In the genomic region with DNA sequence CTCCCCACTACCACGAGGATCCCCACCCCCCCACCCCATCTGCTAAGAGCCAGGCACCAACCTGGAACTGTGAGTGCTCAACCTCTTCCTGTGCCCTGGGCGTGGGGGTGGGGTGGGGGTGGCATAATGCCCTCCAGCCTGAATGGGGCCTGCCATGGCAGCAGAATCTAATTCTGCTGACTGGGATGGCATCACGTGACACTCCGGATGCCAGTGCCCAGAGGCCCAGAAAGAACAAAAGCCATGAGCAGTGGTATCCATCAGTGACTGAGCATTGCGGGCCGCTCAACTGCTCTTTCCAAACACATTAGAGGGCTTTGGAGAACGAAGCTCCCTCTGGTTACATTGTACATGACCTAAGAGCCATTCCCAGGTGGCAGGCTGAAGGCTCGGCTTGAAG, we compare ENCODE assay signal across 29 mouse cellular contexts. TPM values are rescaled to one million over a fixed set of nuclear protein-coding genes. Genes with fewer than 3 reads are reported as not detected.
DNase-seq lines count a peak whose midpoint lies in the region; ATAC-seq and TF ChIP-seq lines count a peak whose summit lies in the region.
"Had no signal": no experiment of that assay in that cellular context is flagged by ENCODE, and none has a peak within 500 bp of the region (broad histone marks: within the 10 kb centered on the region; RNA-seq: fewer than 3 reads in every experiment).

A gene (minus strand): TSS at position 101 of the 400 bp plus-strand sequence.

- peaks cover 20% of the 10 kb centered on the region for H3K27me3 ChIP-seq in hindbrain, embryonic 10.5 days (ENCODE audit: insufficient read depth, poor library complexity, severe bottlenecking)
- H3K27me3 ChIP-seq in hindbrain, embryonic 12.5 days: no peaks in the 10 kb centered on the region
- H3K27me3 ChIP-seq in hindbrain, postnatal 0 days (ENCODE audit: insufficient read depth, low read length): no peaks in the 10 kb centered on the region
- H3K27me3 ChIP-seq in hindbrain, embryonic 14.5 days (ENCODE audit: control insufficient read depth, insufficient read depth, low read length): no peaks in the 10 kb centered on the region
- peaks cover 52% of the 10 kb centered on the region for H3K27me3 ChIP-seq in midbrain, embryonic 10.5 days (ENCODE audit: low read depth, poor library complexity, severe bottlenecking)
- H3K27me3 ChIP-seq in midbrain, embryonic 14.5 days (ENCODE audit: control insufficient read depth, insufficient read depth, low read length): no peaks in the 10 kb centered on the region
- H3K27me3 ChIP-seq: embryonic facial prominence, embryonic 12.5 days; forebrain, embryonic 12.5 days; forebrain, embryonic 15.5 days; Patski had no signal

- no peak within 1 kb of the TSS for H3K4me3 ChIP-seq in hindbrain, embryonic 10.5 days
- H3K4me3 ChIP-seq in hindbrain, embryonic 12.5 days: no peak within 1 kb of the TSS
- H3K4me3 ChIP-seq in hindbrain, postnatal 0 days (ENCODE audit: low read length): no peak within 1 kb of the TSS
- no peak within 1 kb of the TSS for H3K4me3 ChIP-seq in hindbrain, embryonic 14.5 days (replicated peaks; ENCODE audit: low read length)
- H3K4me3 ChIP-seq in midbrain, embryonic 10.5 days: no peak within 1 kb of the TSS
- H3K4me3 ChIP-seq in midbrain, embryonic 14.5 days (replicated peaks; ENCODE audit: low read depth, low read length): no peak within 1 kb of the TSS
- H3K4me3 ChIP-seq: embryonic facial prominence, embryonic 10.5 days; embryonic facial prominence, embryonic 12.5 days; forebrain, embryonic 12.5 days; forebrain, embryonic 15.5 days had no signal

- H3K4me2 ChIP-seq in hindbrain, embryonic 12.5 days (replicated peaks): no peak within 1 kb of the TSS
- H3K4me2 ChIP-seq in hindbrain, postnatal 0 days (ENCODE audit: low read depth, low read length): no peak within 1 kb of the TSS
- no peak within 1 kb of the TSS for H3K4me2 ChIP-seq in hindbrain, embryonic 14.5 days (replicated peaks)
- H3K4me2 ChIP-seq in midbrain, embryonic 14.5 days (ENCODE audit: low read length): no peak within 1 kb of the TSS
- H3K4me2 ChIP-seq: embryonic facial prominence, embryonic 12.5 days; forebrain, embryonic 12.5 days; forebrain, embryonic 15.5 days had no signal

- H3K9ac ChIP-seq in hindbrain, embryonic 12.5 days: no peak within 1 kb of the TSS
- H3K9ac ChIP-seq in hindbrain, postnatal 0 days (replicated peaks; ENCODE audit: low read length): no peak within 1 kb of the TSS
- no peak within 1 kb of the TSS for H3K9ac ChIP-seq in hindbrain, embryonic 14.5 days
- no peak within 1 kb of the TSS for H3K9ac ChIP-seq in midbrain, embryonic 14.5 days (replicated peaks; ENCODE audit: low read length)
- H3K9ac ChIP-seq: embryonic facial prominence, embryonic 12.5 days; forebrain, embryonic 12.5 days; forebrain, embryonic 15.5 days; forebrain, postnatal 0 days had no signal

- DNase-seq in cerebellum, postnatal 10 days: peak; percentile 25 to 50
- DNase-seq in cerebellum, adult 9-10 months: no peak
- DNase-seq in hindbrain, embryonic 10.5 days (ENCODE audit: low spot score): no peak
- DNase-seq in hindbrain, postnatal 0 days (ENCODE audit: low spot score): no peak
- no peak for DNase-seq in hindbrain, embryonic 14.5 days (ENCODE audit: low spot score)
- no peak for DNase-seq in midbrain, embryonic 10.5 days (ENCODE audit: low spot score)
- no peak for DNase-seq in midbrain, embryonic 14.5 days
- DNase-seq: adrenal gland, adult 8-10 months; adrenal gland, postnatal 14 days; adrenal gland, postnatal 36 days; B cell, adult 2 months; cerebellum, adult 11-12 months; cerebellum, adult 2 months; cerebellum, adult 9-11 months; cerebellum, postnatal 25 days; forebrain, postnatal 0 days had no signal

- TF ChIP-seq CTCF in hindbrain, postnatal 0 days (IDR thresholded peaks at IDR 0.05; ENCODE audit: low read depth): no peak

- WGBS in hindbrain, embryonic 10.5 days: 88% methylated on average over 8 of the region's 8 CpGs
- WGBS in hindbrain, embryonic 12.5 days: 82% methylated on average over 8 of the region's 8 CpGs
- WGBS in hindbrain, postnatal 0 days: 64% methylated on average over 8 of the region's 8 CpGs
- WGBS in hindbrain, embryonic 14.5 days: 80% methylated on average over 8 of the region's 8 CpGs
- WGBS in midbrain, embryonic 10.5 days: 89% methylated on average over 8 of the region's 8 CpGs
- WGBS in midbrain, embryonic 14.5 days: 87% methylated on average over 8 of the region's 8 CpGs

- peak within 1 kb of the TSS; percentile 57 for H3K27ac ChIP-seq in hindbrain, embryonic 10.5 days
- H3K27ac ChIP-seq in hindbrain, embryonic 12.5 days: no peak within 1 kb of the TSS
- no peak within 1 kb of the TSS for H3K27ac ChIP-seq in hindbrain, postnatal 0 days
- H3K27ac ChIP-seq in hindbrain, embryonic 14.5 days: no peak within 1 kb of the TSS
- peak within 1 kb of the TSS; percentile 65 for H3K27ac ChIP-seq in midbrain, embryonic 10.5 days (replicated peaks)
- no peak within 1 kb of the TSS for H3K27ac ChIP-seq in midbrain, embryonic 14.5 days (replicated peaks; ENCODE audit: low read depth, low read length)
- H3K27ac ChIP-seq: embryonic facial prominence, embryonic 10.5 days; embryonic facial prominence, embryonic 12.5 days; forebrain, embryonic 12.5 days; forebrain, embryonic 15.5 days had no signal

- H3K4me1 ChIP-seq in hindbrain, embryonic 10.5 days (replicated peaks): peaks cover 61% of the 10 kb centered on the region
- H3K4me1 ChIP-seq in hindbrain, embryonic 12.5 days: peaks cover 40% of the 10 kb centered on the region
- 0 out of 2 replicates have a peak, but pooled peaks cover 4% of the 10 kb centered on the region for H3K4me1 ChIP-seq in hindbrain, postnatal 0 days (ENCODE audit: insufficient read depth, low read length)
- peaks cover 9% of the 10 kb centered on the region for H3K4me1 ChIP-seq in hindbrain, embryonic 14.5 days (replicated peaks; ENCODE audit: control insufficient read depth, insufficient read depth, low read length)
- H3K4me1 ChIP-seq in midbrain, embryonic 10.5 days: peaks cover 57% of the 10 kb centered on the region
- H3K4me1 ChIP-seq in midbrain, embryonic 14.5 days (ENCODE audit: control insufficient read depth, insufficient read depth, low read length): peaks cover 17% of the 10 kb centered on the region

- no peaks in the 10 kb centered on the region for H3K9me3 ChIP-seq in hindbrain, embryonic 10.5 days
- no peaks in the 10 kb centered on the region for H3K9me3 ChIP-seq in hindbrain, embryonic 12.5 days (replicated peaks)
- H3K9me3 ChIP-seq in hindbrain, postnatal 0 days (ENCODE audit: low read length): no peaks in the 10 kb centered on the region
- H3K9me3 ChIP-seq in hindbrain, embryonic 14.5 days (ENCODE audit: control insufficient read depth, low read length): no peaks in the 10 kb centered on the region
- no peaks in the 10 kb centered on the region for H3K9me3 ChIP-seq in midbrain, embryonic 10.5 days (replicated peaks)
- H3K9me3 ChIP-seq in midbrain, embryonic 14.5 days (ENCODE audit: control insufficient read depth, low read length): no peaks in the 10 kb centered on the region
- H3K9me3 ChIP-seq: embryonic facial prominence, embryonic 10.5 days; embryonic facial prominence, embryonic 12.5 days; forebrain, embryonic 12.5 days; forebrain, embryonic 15.5 days; G1E had no signal

- no peaks in the 10 kb centered on the region for H3K36me3 ChIP-seq in hindbrain, embryonic 10.5 days
- H3K36me3 ChIP-seq in hindbrain, embryonic 12.5 days: no peaks in the 10 kb centered on the region
- H3K36me3 ChIP-seq in hindbrain, postnatal 0 days (ENCODE audit: insufficient read depth, low read length): no peaks in the 10 kb centered on the region
- H3K36me3 ChIP-seq in hindbrain, embryonic 14.5 days (replicated peaks; ENCODE audit: control insufficient read depth, insufficient read depth): no peaks in the 10 kb centered on the region
- no peaks in the 10 kb centered on the region for H3K36me3 ChIP-seq in midbrain, embryonic 10.5 days
- H3K36me3 ChIP-seq in midbrain, embryonic 14.5 days (ENCODE audit: control insufficient read depth, insufficient read depth, low read length): no peaks in the 10 kb centered on the region
- H3K36me3 ChIP-seq: embryonic facial prominence, embryonic 10.5 days; embryonic facial prominence, embryonic 12.5 days; forebrain, embryonic 12.5 days; forebrain, embryonic 15.5 days; G1E had no signal

- no peak for ATAC-seq in hindbrain, embryonic 12.5 days (ENCODE audit: low FRiP score)
- ATAC-seq in hindbrain, postnatal 0 days: 0 out of 2 replicates have a peak, but pooled peaks have one; percentile 27
- ATAC-seq in hindbrain, embryonic 14.5 days (ENCODE audit: low FRiP score): no peak
- ATAC-seq in midbrain, embryonic 14.5 days (ENCODE audit: low FRiP score, low TSS enrichment): no peak
- ATAC-seq: activated CD4-positive, CD25-positive, alpha-beta regulatory T cell, adult 4 months; CD4-positive, CD25-positive, alpha-beta regulatory T cell, adult 4 months; forebrain, embryonic 15.5 days; forebrain, postnatal 0 days; Patski had no signal

RNA-seq across cellular contexts. Expression of the gene that starts here (rescaled TPM):
- not detected in 2 replicates for polyA plus RNA-seq in hindbrain, embryonic 10.5 days (2016; fragmentation: Nextera tagmentation; extraction: Ambion mirVana)
- not detected in 2 replicates for polyA plus RNA-seq in hindbrain, embryonic 12.5 days (2016; fragmentation: Nextera tagmentation; extraction: Ambion mirVana)
- not detected in 2 replicates for total RNA-seq in hindbrain, postnatal 0 days (2014; rRNA removed)
- polyA plus RNA-seq in hindbrain, postnatal 0 days (2015; fragmentation: Nextera tagmentation; extraction: Ambion mirVana): not detected in 2 replicates
- polyA plus RNA-seq in hindbrain, embryonic 14.5 days (2014; fragmentation: Nextera tagmentation; extraction: Ambion mirVana): not detected in 2 replicates
- not detected in 2 replicates for polyA plus RNA-seq in midbrain, embryonic 10.5 days (2016; fragmentation: Nextera tagmentation; extraction: Ambion mirVana)
- polyA plus RNA-seq in midbrain, embryonic 14.5 days (2014; fragmentation: Nextera tagmentation; extraction: Ambion mirVana): not detected in 2 replicates
- total RNA-seq: adrenal gland, adult 18-20 months; adrenal gland, adult 8-10 months; adrenal gland, postnatal 14 days; adrenal gland, postnatal 36 days; CH12.LX; forebrain, postnatal 0 days; G1E had no signal
- polyA plus RNA-seq: activated CD4-positive, CD25-positive, alpha-beta regulatory T cell, adult 4 months; CD4-positive, CD25-positive, alpha-beta regulatory T cell, adult 4 months; cerebellum, adult 2 months; cortical plate, adult 2 months; embryonic facial prominence, embryonic 10.5 days; embryonic facial prominence, embryonic 12.5 days; embryonic facial prominence, embryonic 14.5 days; forebrain, embryonic 12.5 days; forebrain, postnatal 0 days; G1E; Patski had no signal

Comparison
In these comparisons a context has a peak if more than half of its experiments do, and no peak if none do; other contexts are left out.
1. DNase-seq: peak in cerebellum, postnatal 10 days (2 of 2); none in cerebellum, adult 9-10 months (single experiment), hindbrain, embryonic 10.5 days (single experiment), hindbrain, postnatal 0 days (single experiment), hindbrain, embryonic 14.5 days (single experiment), midbrain, embryonic 10.5 days (single experiment) and midbrain, embryonic 14.5 days (single experiment).
2. H3K27ac ChIP-seq: peak in hindbrain, embryonic 10.5 days (single experiment) and midbrain, embryonic 10.5 days (single experiment); none in hindbrain, embryonic 12.5 days (single experiment), hindbrain, postnatal 0 days (single experiment), hindbrain, embryonic 14.5 days (single experiment) and midbrain, embryonic 14.5 days (single experiment).
3. Peak in ATAC-seq in hindbrain, postnatal 0 days; RNA of the gene not detected or under 1 TPM.